Mouse (Mus musculus) adrenal gland, adult 8-10 months (tissue): ENCODE results near the gene Rhot2. TPM values are rescaled to one million over a fixed set of nuclear protein-coding genes. Genes with fewer than 3 reads are reported as not detected.

Experiments
- DNase-seq: peaks from one replicate; pipeline ENCODE4 v3.0.0; 2022
- total RNA-seq, 4 experiments: library from RNA; stranded (reverse); gene quantifications; 2 replicates each; pipeline ENCODE4 v1.2.4; 2022

Gene Rhot2
- total RNA-seq, 4 experiments from 2014 or later = 89.3 to 155 (median 139) TPM

GRCm38 (mm10) chr17:25840519-25840918 is 4.1 kb downstream of the Rhot2 start:
- DNase-seq = no peak

- no peak for DNase-seq
Observed at GRCm38 (mm10) chr17:25839455-25840235, 5.0 kb downstream of the Rhot2 start.

GRCm38 (mm10) chr17:25838904-25839303 is 5.7 kb downstream of the Rhot2 start:
- no peak for DNase-seq

- no peak for DNase-seq
Observed at GRCm38 (mm10) chr17:25837533-25837932, 7.1 kb downstream of the Rhot2 start.

- peak; percentile 84 for DNase-seq
Observed at GRCm38 (mm10) chr17:25837076-25837410, 7.6 kb downstream of the Rhot2 start, which contains the start of gene Rhbdl1. Gene Rhbdl1, minus strand, starts transcription at chr17:25837295.

- DNase-seq = peak; percentile 59
Observed at GRCm38 (mm10) chr17:25836397-25837075, 8.1 kb downstream of the Rhot2 start.

GRCm38 (mm10) chr17:25835816-25836215 is 8.8 kb downstream of the Rhot2 start:
- DNase-seq = no peak

GRCm38 (mm10) chr17:25835301-25835700 is 9.3 kb downstream of the Rhot2 start:
- no peak for DNase-seq

GRCm38 (mm10) chr17:25834595-25835222 is 9.9 kb downstream of the Rhot2 start:
- no peak for DNase-seq

- DNase-seq = no peak
Observed at GRCm38 (mm10) chr17:25833961-25834594, 10.6 kb downstream of the Rhot2 start.

GRCm38 (mm10) chr17:25833291-25833663 is 11.4 kb downstream of the Rhot2 start, which contains the start of gene Stub1:
Gene Stub1, minus strand, starts transcription at chr17:25833404.
- DNase-seq = peak; percentile 96

- DNase-seq = peak; percentile 99
Observed at GRCm38 (mm10) chr17:25832436-25833290, 12.0 kb downstream of the Rhot2 start.

- DNase-seq = peak; percentile 81
Observed at GRCm38 (mm10) chr17:25831451-25832281, 13.0 kb downstream of the Rhot2 start.

- DNase-seq = no peak
Observed at GRCm38 (mm10) chr17:25830806-25831431, 13.7 kb downstream of the Rhot2 start.

GRCm38 (mm10) chr17:25830200-25830753 is 14.4 kb downstream of the Rhot2 start:
- DNase-seq = no peak

- DNase-seq = no peak
Observed at GRCm38 (mm10) chr17:25829558-25830017, 15.1 kb downstream of the Rhot2 start.

- DNase-seq = peak; percentile 72
Observed at GRCm38 (mm10) chr17:25828712-25829557, 15.7 kb downstream of the Rhot2 start, which contains the start of gene Jmjd8. Gene Jmjd8, plus strand, starts transcription at chr17:25828867.

- no peak for DNase-seq
Observed at GRCm38 (mm10) chr17:25828223-25828594, 16.4 kb downstream of the Rhot2 start.
